28 mouse cellular contexts compared by ENCODE assay signal in genomic region chr4:62551966-62552365, GRCm38 (mm10). TPM values are rescaled to one million over a fixed set of nuclear protein-coding genes. Genes with fewer than 3 reads are reported as not detected.
A peak's percentile ranks its signal among the peaks of the same experiment; 100 is the strongest.
DNase-seq lines count a peak whose midpoint lies in the region; ATAC-seq lines count a peak whose summit lies in the region.
"Had no signal": no experiment of that assay in that cellular context is flagged by ENCODE, and none has a peak within 500 bp of the region (broad histone marks: within the 10 kb centered on the region; RNA-seq: fewer than 3 reads in every experiment).

No protein-coding gene starts in this region.

- peak; percentile 32 for ATAC-seq in inflammation-experienced regulatory T-cells, adult 6 months
- ATAC-seq in kidney, embryonic 14.5 days (ENCODE audit: low FRiP score, low TSS enrichment) = no peak
- ATAC-seq in hindbrain, embryonic 16.5 days = no peak
- ATAC-seq: forebrain, embryonic 13.5 days; liver, embryonic 12.5 days; liver, postnatal 0 days; midbrain, embryonic 13.5 days had no signal

- peak; percentile 38 to 54 for DNase-seq in CD8-positive naive resting alpha-beta T cell, adult 2 months (ENCODE audit: low read depth in 2 of 2, low spot score in 2 of 2)
- DNase-seq in thymus, postnatal 10 days (ENCODE audit: low spot score in 2 of 2) = peak; percentile 40 to 53
- no peak for DNase-seq in right cerebral cortex, postnatal 25 days
- DNase-seq in urinary bladder, postnatal 10 days (ENCODE audit: low spot score) = no peak
- DNase-seq: adrenal gland, adult 8-10 months; B cell, adult 2 months; cerebellum, adult 2 months; cerebellum, postnatal 36 days; gastrocnemius, postnatal 25 days; heart, adult 11 months; heart, postnatal 36 days; kidney, adult 18-20 months; kidney, postnatal 36 days; left cerebral cortex, postnatal 4 days; liver, postnatal 0 days; lung, postnatal 36 days; right cerebral cortex, postnatal 14 days; spleen, adult 18-20 months had no signal

- no peaks in the 10 kb centered on the region for H3K36me3 ChIP-seq in kidney, embryonic 14.5 days (ENCODE audit: control insufficient read depth, insufficient read depth, low read length)
- H3K36me3 ChIP-seq in hindbrain, embryonic 16.5 days (ENCODE audit: control insufficient read depth, insufficient read depth, low read length) = no peaks in the 10 kb centered on the region
- H3K36me3 ChIP-seq: hindbrain, embryonic 13.5 days; liver, embryonic 12.5 days; midbrain, embryonic 13.5 days had no signal

- 77% methylated on average over 7 of the region's 7 CpGs for WGBS in kidney, embryonic 14.5 days
- 90% methylated on average over 7 of the region's 7 CpGs for WGBS in hindbrain, embryonic 16.5 days

- no peak overlapping the region for H3K4me2 ChIP-seq in kidney, embryonic 14.5 days (replicated peaks; ENCODE audit: low read depth, low read length)
- no peak overlapping the region for H3K4me2 ChIP-seq in hindbrain, embryonic 16.5 days (ENCODE audit: low read length)
- H3K4me2 ChIP-seq: forebrain, embryonic 13.5 days; heart, embryonic 11.5 days; hindbrain, embryonic 13.5 days; liver, embryonic 12.5 days; midbrain, embryonic 13.5 days had no signal

- H3K27me3 ChIP-seq in kidney, embryonic 14.5 days (ENCODE audit: control insufficient read depth, insufficient read depth, low read length) = no peaks in the 10 kb centered on the region
- no peaks in the 10 kb centered on the region for H3K27me3 ChIP-seq in hindbrain, embryonic 16.5 days (replicated peaks; ENCODE audit: control insufficient read depth, insufficient read depth, low read length)
- H3K27me3 ChIP-seq: forebrain, embryonic 13.5 days; hindbrain, embryonic 13.5 days; midbrain, embryonic 13.5 days had no signal

- H3K9ac ChIP-seq in kidney, embryonic 14.5 days (ENCODE audit: low read depth, low read length) = no peak overlapping the region
- no peak overlapping the region for H3K9ac ChIP-seq in hindbrain, embryonic 16.5 days (ENCODE audit: low read depth, low read length)
- H3K9ac ChIP-seq: forebrain, embryonic 13.5 days; hindbrain, embryonic 13.5 days; liver, embryonic 12.5 days; liver, postnatal 0 days; midbrain, embryonic 13.5 days had no signal

- H3K27ac ChIP-seq in kidney, embryonic 14.5 days (ENCODE audit: low read depth, low read length) = no peak overlapping the region
- no peak overlapping the region for H3K27ac ChIP-seq in hindbrain, embryonic 16.5 days (ENCODE audit: low read depth, low read length)
- H3K27ac ChIP-seq: forebrain, embryonic 13.5 days; hindbrain, embryonic 13.5 days; layer of hippocampus, adult 2 months; left cerebral cortex, adult 2 months; liver, embryonic 12.5 days; midbrain, embryonic 13.5 days had no signal

- H3K4me1 ChIP-seq in kidney, embryonic 14.5 days (ENCODE audit: control insufficient read depth, insufficient read depth, low read length) = no peaks in the 10 kb centered on the region
- H3K4me1 ChIP-seq in hindbrain, embryonic 16.5 days (ENCODE audit: control insufficient read depth, insufficient read depth, low read depth, low read length) = no peaks in the 10 kb centered on the region
- H3K4me1 ChIP-seq: forebrain, embryonic 13.5 days; hindbrain, embryonic 13.5 days; liver, embryonic 12.5 days; midbrain, embryonic 13.5 days had no signal

- H3K4me3 ChIP-seq in kidney, embryonic 14.5 days (ENCODE audit: low read length) = no peak overlapping the region
- no peak overlapping the region for H3K4me3 ChIP-seq in hindbrain, embryonic 16.5 days (ENCODE audit: low read length)
- H3K4me3 ChIP-seq: forebrain, embryonic 13.5 days; hindbrain, embryonic 13.5 days; layer of hippocampus, adult 2 months; left cerebral cortex, adult 2 months; liver, embryonic 12.5 days; midbrain, embryonic 13.5 days had no signal

- no peaks in the 10 kb centered on the region for H3K9me3 ChIP-seq in kidney, embryonic 14.5 days (ENCODE audit: control insufficient read depth, low read length)
- no peaks in the 10 kb centered on the region for H3K9me3 ChIP-seq in hindbrain, embryonic 16.5 days (ENCODE audit: control insufficient read depth, low read length)
- H3K9me3 ChIP-seq: forebrain, embryonic 13.5 days; hindbrain, embryonic 13.5 days; liver, embryonic 12.5 days; midbrain, embryonic 13.5 days had no signal

RNA-seq across cellular contexts. Expression of gene Rgs3, which starts 7.7 kb away (rescaled TPM):
- polyA plus RNA-seq in inflammation-experienced regulatory T-cells, adult 6 months (2017; shearing (Covaris generic)) = 10 to 100 TPM; 50.8 to 68.5 (median 62.7) TPM
- polyA plus RNA-seq in kidney, embryonic 14.5 days (2014; fragmentation: Nextera tagmentation; extraction: Ambion mirVana) = 42.0 and 45.7 TPM in 2 replicates
- 58.1 and 64.6 TPM in 2 replicates for polyA plus RNA-seq in hindbrain, embryonic 16.5 days (2015; fragmentation: Nextera tagmentation; extraction: Ambion mirVana)

RNA-seq across cellular contexts. Expression of gene 4933430I17Rik, which starts 26.8 kb away (rescaled TPM):
- under 1 TPM in 2 of 3 experiments, not detected in 1; 0.40 to 0.44 TPM for polyA plus RNA-seq in inflammation-experienced regulatory T-cells, adult 6 months (2017; shearing (Covaris generic))
- polyA plus RNA-seq in kidney, embryonic 14.5 days (2014; fragmentation: Nextera tagmentation; extraction: Ambion mirVana) = 0.49 and 1.0 TPM in 2 replicates
- polyA plus RNA-seq in hindbrain, embryonic 16.5 days (2015; fragmentation: Nextera tagmentation; extraction: Ambion mirVana) = 0.53 and 0.71 TPM in 2 replicates
- polyA plus RNA-seq: liver, postnatal 0 days had no signal

RNA-seq across cellular contexts. Expression of gene Pole3, which starts 27.1 kb away (rescaled TPM):
- 10 to 100 TPM; 28.8 to 36.2 (median 36.2) TPM for polyA plus RNA-seq in inflammation-experienced regulatory T-cells, adult 6 months (2017; shearing (Covaris generic))
- polyA plus RNA-seq in kidney, embryonic 14.5 days (2014; fragmentation: Nextera tagmentation; extraction: Ambion mirVana) = 89.5 and 104 TPM in 2 replicates
- 61.8 and 62.3 TPM in 2 replicates for polyA plus RNA-seq in hindbrain, embryonic 16.5 days (2015; fragmentation: Nextera tagmentation; extraction: Ambion mirVana)

RNA-seq across cellular contexts. Expression of gene Alad, which starts 32.2 kb away (rescaled TPM):
- 10 to 100 TPM; 75.5 to 92.5 (median 76.8) TPM for polyA plus RNA-seq in inflammation-experienced regulatory T-cells, adult 6 months (2017; shearing (Covaris generic))
- polyA plus RNA-seq in kidney, embryonic 14.5 days (2014; fragmentation: Nextera tagmentation; extraction: Ambion mirVana) = 107 and 108 TPM in 2 replicates
- polyA plus RNA-seq in hindbrain, embryonic 16.5 days (2015; fragmentation: Nextera tagmentation; extraction: Ambion mirVana) = 72.2 and 75.6 TPM in 2 replicates

RNA-seq across cellular contexts. Expression of gene Hdhd3, which starts 48.7 kb away (rescaled TPM):
- 1 to 10 TPM; 1.6 to 2.0 (median 1.8) TPM for polyA plus RNA-seq in inflammation-experienced regulatory T-cells, adult 6 months (2017; shearing (Covaris generic))
- 16.4 and 16.8 TPM in 2 replicates for polyA plus RNA-seq in kidney, embryonic 14.5 days (2014; fragmentation: Nextera tagmentation; extraction: Ambion mirVana)
- 11.2 and 11.5 TPM in 2 replicates for polyA plus RNA-seq in hindbrain, embryonic 16.5 days (2015; fragmentation: Nextera tagmentation; extraction: Ambion mirVana)

Comparison
In these comparisons a context has a peak if more than half of its experiments do, and no peak if none do; other contexts are left out.
1. DNase-seq: peak in CD8-positive naive resting alpha-beta T cell, adult 2 months (2 of 2) and thymus, postnatal 10 days (2 of 2); none in right cerebral cortex, postnatal 25 days (single experiment) and urinary bladder, postnatal 10 days (single experiment).